Mouse (Mus musculus): ENCODE measurements at regions not wholly inside any gene's neighbourhood (a gene's known extent, or its start where the extent isn't known, plus 50 kb on each side); places are given as distances from the start of the nearest gene placed in this dataset.
A peak's percentile ranks its signal among the peaks of the same experiment; 100 is the strongest.

GRCm38 (mm10) chr5:35221451-35222305 lies 56.4 kb upstream of the Adra2c start:
- no peak for ATAC-seq (replicated peaks; ENCODE audit: low FRiP score, low TSS enrichment, poor library complexity, severe bottlenecking)

GRCm38 (mm10) chr5:35216271-35216670 lies 61.8 kb upstream of the Adra2c start:
- ATAC-seq (replicated peaks; ENCODE audit: low FRiP score, low TSS enrichment, poor library complexity, severe bottlenecking), result no peak

DNA sequence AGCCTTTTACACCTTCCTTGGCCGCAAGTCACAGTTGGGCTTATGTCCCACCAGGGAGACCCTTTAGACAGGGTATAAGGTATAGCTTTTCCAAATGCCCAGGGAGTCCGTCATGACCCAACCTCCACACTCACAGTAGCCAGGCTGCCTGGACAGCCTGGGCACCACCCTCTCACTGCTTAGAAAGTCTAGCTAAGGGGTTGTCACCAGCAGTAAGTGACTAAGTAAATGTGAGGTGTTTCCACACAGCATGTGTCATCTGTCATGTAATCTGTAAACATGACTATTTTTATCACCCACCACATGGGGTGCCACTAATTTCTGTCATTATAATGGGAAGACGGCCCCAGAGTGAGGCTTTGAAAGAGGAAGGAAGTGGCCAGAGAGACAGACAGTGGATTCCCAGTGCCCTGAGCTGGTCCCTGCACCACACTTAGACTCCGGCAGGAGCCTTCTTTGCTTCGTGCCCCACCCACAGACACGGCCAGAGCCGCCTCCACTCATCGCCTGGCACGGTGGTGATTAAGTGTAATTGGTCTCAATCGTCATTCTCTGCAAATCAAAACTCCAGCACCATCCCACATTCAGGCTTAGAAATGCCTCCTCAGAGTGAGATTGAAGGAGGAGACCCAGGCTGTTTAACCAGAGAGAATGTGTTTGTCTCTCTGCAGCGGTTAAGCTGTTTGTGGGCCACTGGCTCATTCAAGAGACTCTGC lies 62.5 kb upstream of the Adra2c start:
- no peak for ATAC-seq (replicated peaks; ENCODE audit: low FRiP score, low TSS enrichment, poor library complexity, severe bottlenecking)

GRCm38 (mm10) chr5:35215007-35215406 lies 63.1 kb upstream of the Adra2c start:
- ATAC-seq (replicated peaks; ENCODE audit: low FRiP score, low TSS enrichment, poor library complexity, severe bottlenecking), result no peak

DNA sequence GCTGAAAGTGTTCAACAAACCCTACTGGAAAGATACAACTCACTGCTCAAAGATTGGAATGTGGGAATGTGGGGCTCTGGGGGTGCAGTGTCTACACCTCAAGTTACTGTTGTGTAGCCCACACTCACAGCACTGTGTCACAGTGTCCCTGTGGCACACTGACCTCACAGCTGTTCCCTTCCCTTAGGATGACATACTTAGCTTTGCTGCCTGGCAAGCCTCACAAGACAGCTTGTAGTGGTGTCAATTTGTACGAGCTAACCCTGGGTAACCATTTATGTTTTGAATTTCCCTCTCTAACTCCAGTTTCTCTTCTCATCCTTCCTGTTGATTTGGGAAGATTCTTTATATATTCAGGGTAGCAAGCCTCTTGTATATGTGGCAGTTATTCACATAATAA lies 68.8 kb upstream of the Adra2c start:
- ATAC-seq (replicated peaks; ENCODE audit: low FRiP score, low TSS enrichment, poor library complexity, severe bottlenecking), result no peak

DNA sequence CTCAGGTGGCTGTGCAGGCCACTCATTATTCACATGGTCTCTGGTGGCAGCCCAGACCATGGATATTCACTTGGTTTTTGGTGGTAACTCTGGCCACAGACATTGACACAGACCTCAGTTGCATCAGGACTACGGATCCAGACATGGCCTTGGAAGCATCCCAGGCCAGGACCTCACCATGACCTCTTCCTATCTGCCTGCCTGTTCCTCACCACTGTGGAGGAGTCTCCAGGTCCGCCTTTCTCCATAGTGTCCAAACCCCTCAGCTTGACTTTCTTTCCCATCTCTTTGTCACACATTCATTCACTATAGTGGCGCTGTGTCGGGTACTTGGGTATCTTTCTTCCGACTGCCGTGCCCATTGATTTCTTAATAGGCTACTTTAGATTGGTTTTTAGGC lies 74.1 kb upstream of the Adra2c start:
- no peak for ATAC-seq (replicated peaks; ENCODE audit: low FRiP score, low TSS enrichment, poor library complexity, severe bottlenecking)

DNA sequence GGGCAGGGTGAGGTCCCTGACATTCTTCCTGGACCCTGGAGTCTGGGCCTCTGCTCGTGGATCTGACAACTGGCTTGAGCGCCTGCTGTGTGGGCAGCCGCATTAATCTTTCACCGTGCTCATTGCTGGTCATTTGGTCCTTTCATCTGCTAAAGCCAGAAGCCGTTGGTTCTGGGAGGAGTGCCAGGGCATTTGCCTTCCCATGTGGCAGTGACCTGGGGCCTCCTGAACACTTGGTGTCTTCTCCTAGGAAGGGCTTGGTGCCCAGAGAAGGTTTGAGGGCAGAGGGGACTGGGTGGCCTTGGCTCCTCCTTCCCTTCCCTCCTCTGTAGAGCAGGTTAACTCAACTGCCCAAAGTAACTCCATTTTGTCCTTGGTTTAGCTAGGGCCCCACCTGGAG lies 79.7 kb upstream of the Adra2c start:
- ATAC-seq (replicated peaks; ENCODE audit: low FRiP score, low TSS enrichment, poor library complexity, severe bottlenecking), result no peak

- ATAC-seq (replicated peaks; ENCODE audit: low FRiP score, low TSS enrichment, poor library complexity, severe bottlenecking), result no peak
Observed at GRCm38 (mm10) chr5:35189113-35189797, 83.7 kb upstream of the Lrpap1 start.

DNA sequence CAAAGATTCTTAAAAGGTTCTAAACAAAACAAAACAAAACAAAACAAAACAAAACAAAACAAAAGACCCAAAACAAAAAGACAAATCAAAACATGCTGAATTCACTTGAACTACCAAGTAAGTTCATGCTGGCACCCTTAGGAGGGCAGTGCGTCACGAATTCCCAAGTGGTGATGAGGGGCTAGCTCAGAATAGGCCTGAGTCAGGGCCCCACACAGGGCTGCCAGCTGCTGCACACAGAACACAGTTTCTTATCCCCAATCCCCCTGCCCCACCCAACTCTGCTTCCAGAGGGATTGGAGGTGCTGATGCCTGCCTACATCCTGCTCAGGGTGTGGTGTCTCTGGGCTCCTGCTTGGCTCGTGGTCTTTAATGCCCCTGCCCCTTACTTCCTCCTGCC lies 80.3 kb upstream of the Lrpap1 start:
- ATAC-seq (replicated peaks; ENCODE audit: low FRiP score, low TSS enrichment, poor library complexity, severe bottlenecking), result no peak

GRCm38 (mm10) chr5:35185289-35185688 lies 79.7 kb upstream of the Lrpap1 start:
- no peak for ATAC-seq (replicated peaks; ENCODE audit: low FRiP score, low TSS enrichment, poor library complexity, severe bottlenecking)

GRCm38 (mm10) chr5:35183418-35183817 lies 77.9 kb upstream of the Lrpap1 start:
- ATAC-seq (replicated peaks; ENCODE audit: low FRiP score, low TSS enrichment, poor library complexity, severe bottlenecking), result no peak

GRCm38 (mm10) chr5:35177332-35177731 lies 71.8 kb upstream of the Lrpap1 start:
- no peak for ATAC-seq (replicated peaks; ENCODE audit: low FRiP score, low TSS enrichment, poor library complexity, severe bottlenecking)

GRCm38 (mm10) chr5:35176112-35176848 lies 70.7 kb upstream of the Lrpap1 start:
- peak; percentile 67 for ATAC-seq (replicated peaks; ENCODE audit: low FRiP score, low TSS enrichment, poor library complexity, severe bottlenecking)

- no peak for ATAC-seq (replicated peaks; ENCODE audit: low FRiP score, low TSS enrichment, poor library complexity, severe bottlenecking)
Observed at GRCm38 (mm10) chr5:35174318-35174717, 68.8 kb upstream of the Lrpap1 start.

- ATAC-seq (replicated peaks; ENCODE audit: low FRiP score, low TSS enrichment, poor library complexity, severe bottlenecking), result no peak
Observed at GRCm38 (mm10) chr5:35171336-35171735, 65.8 kb upstream of the Lrpap1 start.

DNA sequence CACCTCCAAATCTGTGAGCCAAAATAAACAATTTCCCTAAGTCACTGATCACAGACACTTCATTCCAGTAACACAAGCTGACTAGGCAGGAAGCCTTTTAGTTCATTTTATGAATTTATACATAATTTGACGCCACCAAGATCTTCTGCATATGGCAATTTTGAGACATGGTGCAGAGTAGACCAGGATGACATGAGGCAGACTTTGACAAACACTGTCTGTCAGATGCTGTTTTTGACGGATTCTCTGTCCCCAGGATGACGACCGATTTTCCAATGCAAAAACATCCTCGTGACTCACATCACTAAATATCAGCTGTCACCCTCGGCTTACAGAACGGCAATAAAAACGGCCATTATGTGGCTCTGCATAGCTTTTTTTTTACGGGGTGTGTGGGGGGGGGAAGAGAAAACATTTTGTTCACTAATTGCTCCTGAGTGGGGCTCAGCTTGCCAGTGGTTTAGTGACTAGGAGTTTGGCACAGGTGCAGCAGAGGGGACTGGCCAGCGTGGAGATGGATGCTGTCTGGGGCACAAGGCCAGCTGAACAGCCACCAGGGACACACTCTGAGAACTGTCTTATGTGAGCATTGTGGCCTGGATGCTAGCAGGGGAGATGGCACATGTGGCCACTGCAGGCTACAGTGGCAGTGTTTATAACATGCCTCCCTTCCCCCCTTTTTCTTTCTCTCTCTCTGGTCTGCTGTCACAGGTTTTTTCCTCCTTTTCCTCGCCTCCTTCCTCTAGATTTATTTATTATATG lies 65.0 kb upstream of the Lrpap1 start:
- ATAC-seq (replicated peaks; ENCODE audit: low FRiP score, low TSS enrichment, poor library complexity, severe bottlenecking), result no peak

DNA sequence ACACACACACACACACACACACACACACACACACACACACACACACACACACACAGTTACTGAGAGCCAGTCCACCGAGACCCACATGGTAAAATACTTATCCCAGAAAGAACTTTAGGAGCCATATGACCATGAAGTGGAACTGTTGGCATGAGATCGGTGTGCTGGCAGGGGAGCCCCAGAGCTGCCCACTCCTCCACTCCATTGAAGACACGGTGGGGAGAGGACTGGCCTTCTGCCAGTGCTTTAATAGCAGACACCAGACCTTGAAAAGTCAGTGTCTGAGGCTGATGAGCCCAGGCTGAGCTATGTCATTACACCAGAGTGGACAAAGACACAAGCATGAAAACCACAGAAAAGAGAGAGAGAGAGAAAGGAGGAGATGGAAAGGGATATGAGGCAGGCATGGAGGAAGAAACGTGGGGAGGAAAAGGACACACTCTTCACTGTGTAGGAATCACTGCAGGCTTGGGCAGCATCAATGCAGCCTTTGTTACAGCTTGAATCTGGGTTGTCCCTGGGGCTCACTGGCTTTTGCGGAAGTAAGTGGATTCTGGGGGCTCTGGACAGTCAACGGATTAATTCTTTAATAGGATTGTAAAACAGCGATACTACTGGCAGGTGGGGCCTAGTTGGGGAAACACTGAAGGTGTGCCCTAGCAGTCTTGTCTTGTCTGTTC lies 64.2 kb upstream of the Lrpap1 start:
- no peak for ATAC-seq (replicated peaks; ENCODE audit: low FRiP score, low TSS enrichment, poor library complexity, severe bottlenecking)

- ATAC-seq (replicated peaks; ENCODE audit: low FRiP score, low TSS enrichment, poor library complexity, severe bottlenecking), result no peak
Observed at GRCm38 (mm10) chr5:35168853-35169252, 63.3 kb upstream of the Lrpap1 start.

GRCm38 (mm10) chr5:35168369-35168768 lies 62.8 kb upstream of the Lrpap1 start:
- no peak for ATAC-seq (replicated peaks; ENCODE audit: low FRiP score, low TSS enrichment, poor library complexity, severe bottlenecking)
